Mouse (Mus musculus) olfactory bulb, adult 2 months (tissue): ENCODE measurements around the gene Dgcr8. TPM values are rescaled to one million over a fixed set of nuclear protein-coding genes. Genes with fewer than 3 reads are reported as not detected.

ENCODE experiments used
- H3K27ac ChIP-seq: fragments of 200-500 bp; 2 replicates; pipeline ENCODE4 v1.5.1; 2012; ENCODE audit warnings: low read depth, low read length; ENCODE audit not compliant: insufficient read depth
- H3K4me1 ChIP-seq: fragments of 200-500 bp; 2 replicates; pipeline ENCODE4 v1.6.1; 2012; ENCODE audit warnings: low read length; ENCODE audit not compliant: control insufficient read depth, insufficient read depth
- H3K4me3 ChIP-seq: fragments of 200-500 bp; 2 replicates; pipeline ENCODE4 v1.5.1; 2012; ENCODE audit warnings: mild to moderate bottlenecking, low read depth, low read length, moderate library complexity; ENCODE audit not compliant: insufficient read depth
- CTCF ChIP-seq: fragments of 200-500 bp; IDR thresholded peaks from 2 replicates; pipeline ENCODE4 v1.5.1; 2012; ENCODE audit warnings: low read depth, mild to moderate bottlenecking, low read length, moderate library complexity; ENCODE audit not compliant: insufficient read depth
- POLR2A ChIP-seq: fragments of 200-500 bp; IDR thresholded peaks from 2 replicates; pipeline ENCODE4 v1.6.1; 2012; ENCODE audit warnings: mild to moderate bottlenecking, low read depth, low read length, moderate library complexity; ENCODE audit not compliant: insufficient read depth
- WGBS: fragments of 180-500 bp; shearing (Covaris S2); methylation state at CpG from one replicate; pipeline ENCODE4 v1.1.7; 2018; 5-methylcytosine and 5-hydroxymethylcytosine counted together
- polyA plus RNA-seq: library from polyadenylated mRNA; stranded (reverse); fragments of >200 nt; gene quantifications from 2 replicates; pipeline ENCODE4 v1.2.4, GENCODE M21; 2012; ENCODE audit warnings: low replicate concordance; ENCODE audit not compliant: missing spikeins, insufficient read depth, insufficient read length

Dgcr8 gene
- polyA plus RNA-seq, 1 experiment = not detected

DNA sequence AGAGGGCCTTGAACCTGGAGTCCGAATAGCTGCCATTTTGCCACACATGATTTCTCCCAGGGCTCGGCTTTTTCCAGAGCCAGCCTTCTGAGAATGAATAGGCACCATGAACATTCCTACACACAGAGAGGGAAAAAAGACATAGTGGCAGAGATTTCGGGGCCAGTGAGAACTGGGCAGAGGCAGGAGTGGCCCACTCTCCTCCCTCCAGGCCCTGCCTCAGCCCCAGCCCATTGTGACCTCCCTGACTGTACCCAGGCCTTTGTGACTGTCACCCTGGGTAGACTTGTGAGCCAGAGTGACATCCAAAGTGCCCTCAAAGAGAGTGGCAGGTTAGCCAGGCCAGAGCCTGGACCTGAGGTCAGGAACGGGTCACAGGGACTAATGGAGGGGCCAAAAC, 71.5 kb downstream of the Dgcr8 start, which contains the start of gene Ccdc188:
Gene Ccdc188, plus strand, starts transcription at position 301 of the 400 bp plus-strand sequence.
- no peak within 1 kb of the TSS for H3K27ac ChIP-seq
- 85% methylated on average over 4 of the region's 4 CpGs for WGBS
- H3K4me3 ChIP-seq = no peak within 1 kb of the TSS
- no peak for TF ChIP-seq POLR2A
- TF ChIP-seq CTCF = no peak
- H3K4me1 ChIP-seq = peaks cover 61% of the 10 kb centered on the region

DNA sequence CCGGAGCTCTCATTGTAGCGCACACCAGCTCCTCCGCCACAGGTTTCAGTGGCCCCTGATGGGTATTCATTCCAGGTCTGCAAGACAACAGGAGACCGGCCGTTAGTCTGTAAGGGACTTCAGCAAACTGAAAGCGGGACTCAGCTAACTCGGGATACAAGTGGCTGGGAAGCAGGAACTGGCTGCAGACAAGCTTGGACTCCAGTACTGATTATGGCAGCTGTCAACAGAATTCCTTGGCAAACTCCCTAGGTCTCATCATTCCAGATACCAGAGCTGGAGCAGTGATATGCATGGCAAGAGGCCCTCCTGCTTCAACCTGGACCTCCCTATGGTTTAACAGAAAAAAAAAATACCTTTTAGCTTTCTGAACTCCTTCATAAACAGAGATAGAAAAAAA, 74.2 kb downstream of the Dgcr8 start:
- H3K27ac ChIP-seq = no peak overlapping the region
- 71% methylated on average over 7 of the region's 7 CpGs for WGBS
- peaks cover 46% of the 10 kb centered on the region for H3K4me1 ChIP-seq
- TF ChIP-seq POLR2A (no peak), CTCF (no peak)
- H3K4me3 ChIP-seq = no peak overlapping the region

GRCm38 (mm10) chr16:18213689-18214088, 75.4 kb downstream of the Dgcr8 start:
- H3K4me3 ChIP-seq = no peak overlapping the region; the same call in 1 of the 2 replicates

GRCm38 (mm10) chr16:18211417-18212171, 77.5 kb downstream of the Dgcr8 start:
- TF ChIP-seq CTCF (peak; percentile 96), POLR2A (no peak)
- peaks cover 31% of the 10 kb centered on the region for H3K4me1 ChIP-seq
- WGBS = 43% methylated on average over 10 of the region's 10 CpGs
- no peak overlapping the region for H3K4me3 ChIP-seq
- no peak overlapping the region for H3K27ac ChIP-seq

More at GRCm38 (mm10) chr16:18213689-18214088, 75.4 kb downstream of the Dgcr8 start:
- no peak for TF ChIP-seq CTCF
- TF ChIP-seq POLR2A = no peak
- H3K27ac ChIP-seq = peak overlapping the region; percentile 26; the same call in 1 of the 2 replicates
- WGBS = 27% methylated on average over 6 of the region's 6 CpGs
- peaks cover 34% of the 10 kb centered on the region for H3K4me1 ChIP-seq

DNA sequence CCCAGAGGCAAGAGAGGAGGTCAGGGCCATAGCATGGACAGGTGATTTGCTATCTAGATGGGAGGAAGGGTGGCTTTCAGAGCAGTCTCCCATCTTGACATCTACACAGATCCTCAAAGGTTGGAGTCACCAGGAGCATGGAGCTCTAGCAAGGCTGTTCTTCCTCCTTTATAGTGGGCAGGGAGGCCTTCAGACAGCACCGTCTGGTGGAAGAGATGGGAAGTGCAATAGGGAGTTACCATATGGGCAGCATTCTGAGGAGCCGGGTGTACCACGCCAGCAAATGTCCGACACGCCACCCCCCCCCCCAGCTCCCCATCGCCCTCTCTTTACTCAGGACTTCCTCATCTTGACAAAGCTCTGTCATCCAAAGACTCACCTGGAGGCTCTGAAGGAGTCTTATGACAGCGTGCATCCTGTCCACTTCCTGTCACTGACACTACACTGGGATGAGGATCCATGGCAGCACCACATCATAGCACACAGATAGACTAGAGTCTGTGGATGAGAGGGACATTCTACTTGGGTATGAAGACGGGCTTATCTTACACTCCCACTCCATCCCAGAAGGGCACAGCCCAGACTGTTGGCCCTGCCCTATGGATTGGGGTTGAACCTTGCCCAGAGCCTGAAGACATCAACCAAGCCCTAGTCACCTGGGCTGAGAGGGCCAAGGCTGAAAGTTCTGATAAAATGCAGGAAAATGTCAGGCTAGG, 78.2 kb downstream of the Dgcr8 start:
- Histone ChIP-seq H3K27ac (no peak overlapping the region), H3K4me1 (peaks cover 28% of the 10 kb centered on the region), H3K4me3 (no peak overlapping the region)
- TF ChIP-seq POLR2A (no peak), CTCF (peak; percentile 34; the same call in 1 of the 2 replicates)
- WGBS = 25% methylated on average over 8 of the region's 8 CpGs

Other genes with a start within 250 kb of the Dgcr8 start
- gene Dgcr6, start 236.4 kb downstream of the Dgcr8 start, polyA plus RNA-seq = not detected in 2 replicates
- not detected in 2 replicates for gene Prodh, start 199.0 kb downstream of the Dgcr8 start, polyA plus RNA-seq
- not detected in 2 replicates for gene Rtn4r, start 161.6 kb downstream of the Dgcr8 start, polyA plus RNA-seq
- not detected in 2 replicates for gene Ccdc188, start 71.4 kb downstream of the Dgcr8 start, polyA plus RNA-seq
- not detected in 2 replicates for gene Zdhhc8, start 54.1 kb downstream of the Dgcr8 start, polyA plus RNA-seq
- not detected in 2 replicates for gene Trmt2a, start 40.6 kb downstream of the Dgcr8 start, polyA plus RNA-seq
- gene Ranbp1, start 40.5 kb downstream of the Dgcr8 start, polyA plus RNA-seq = not detected in 2 replicates
- gene Gm49776, start 30.9 kb downstream of the Dgcr8 start, polyA plus RNA-seq = not detected in 2 replicates
- not detected in 2 replicates for gene Tango2, start 58.9 kb upstream of the Dgcr8 start, polyA plus RNA-seq
- 956 TPM in 1 of 2 replicates, not detected in the other for gene Arvcf, start 58.9 kb upstream of the Dgcr8 start, polyA plus RNA-seq
- not detected in 2 replicates for gene Txnrd2, start 137.1 kb upstream of the Dgcr8 start, polyA plus RNA-seq
- not detected in 2 replicates for gene Comt, start 137.6 kb upstream of the Dgcr8 start, polyA plus RNA-seq
- not detected in 2 replicates for gene Gnb1l, start 209.5 kb upstream of the Dgcr8 start, polyA plus RNA-seq
- not detected in 2 replicates for gene Rtl10, start 209.7 kb upstream of the Dgcr8 start, polyA plus RNA-seq